20 mouse cellular contexts compared by ENCODE assay signal in the genomic region with DNA sequence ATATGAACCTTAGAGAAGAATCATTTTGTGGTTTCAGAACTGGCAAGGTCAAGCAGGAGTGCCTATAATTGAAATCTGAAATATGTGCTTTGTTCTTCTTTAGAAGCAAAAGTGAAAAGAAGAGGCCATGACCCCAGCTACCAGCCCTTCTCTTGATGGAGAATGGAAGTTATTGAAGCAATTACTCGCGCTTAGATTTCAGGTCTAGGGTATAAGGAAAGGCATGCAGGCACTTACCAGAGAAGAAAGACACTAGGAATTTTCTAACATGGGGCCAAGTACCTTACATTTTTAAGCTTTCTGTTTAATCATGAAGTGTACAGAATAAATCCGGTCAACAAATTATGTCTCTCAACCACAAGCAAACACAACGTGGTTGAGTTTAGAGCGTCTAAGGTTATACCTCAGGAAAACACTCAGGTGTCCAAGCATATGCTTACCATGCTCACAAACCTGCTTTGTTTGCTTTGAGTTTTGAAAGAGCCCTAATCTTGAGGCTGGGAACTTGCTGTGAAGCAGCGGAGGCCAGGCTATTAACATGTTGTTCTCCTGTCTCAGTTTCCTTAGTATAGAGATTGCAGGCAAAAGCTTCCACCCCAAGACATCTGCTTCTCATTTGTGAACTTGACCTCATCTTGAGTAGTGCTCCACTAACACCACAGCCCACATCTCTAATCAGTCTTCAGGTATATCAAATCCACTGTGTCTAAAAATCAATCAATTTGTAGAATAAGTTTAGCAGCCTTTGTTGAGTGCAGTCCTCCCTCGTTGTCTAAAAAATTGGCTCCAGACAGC.
DNase-seq lines count a peak whose midpoint lies in the region; ATAC-seq and TF ChIP-seq lines count a peak whose summit lies in the region.
"Had no signal": no experiment of that assay in that cellular context is flagged by ENCODE, and none has a peak within 500 bp of the region (broad histone marks: within the 10 kb centered on the region; RNA-seq: fewer than 3 reads in every experiment).

No protein-coding gene starts in this region.

- DNase-seq in lung, postnatal 0 days (ENCODE audit: low spot score) = peak; percentile 8
- DNase-seq in lung, adult 2 months = no peak
- peak; percentile 22 for DNase-seq in embryo, embryonic 11.5 days (ENCODE audit: low read depth, low spot score)
- no peak for DNase-seq in left cerebral cortex, adult 18-20 months (ENCODE audit: low spot score in 2 of 2)
- DNase-seq in thymus, postnatal 0 days (ENCODE audit: low spot score) = no peak
- no peak for DNase-seq in spleen, postnatal 14 days (ENCODE audit: low spot score in 2 of 2)
- DNase-seq: adrenal gland, adult 8-10 months; cerebellum, adult 9-11 months; heart, postnatal 10 days; lung, postnatal 10 days; right cerebral cortex, postnatal 14 days; thymus, adult 2 months had no signal

- no peak for TF ChIP-seq CTCF in lung, postnatal 0 days (IDR thresholded peaks at IDR 0.05)
- no peak for TF ChIP-seq CTCF in lung, adult 2 months (IDR thresholded peaks at IDR 0.05; ENCODE audit: insufficient read depth, low read length)
- no peak for TF ChIP-seq CTCF in embryonic fibroblast, embryonic 13.5 days (IDR thresholded peaks at IDR 0.05; ENCODE audit: borderline replicate concordance, insufficient read depth, low read length)

- no peak overlapping the region for H3K9ac ChIP-seq in lung, postnatal 0 days (replicated peaks; ENCODE audit: low read depth)
- H3K9ac ChIP-seq: hindbrain, embryonic 15.5 days; limb, embryonic 13.5 days; liver, embryonic 14.5 days had no signal

- H3K4me3 ChIP-seq in lung, postnatal 0 days (ENCODE audit: low read depth, low read length) = no peak overlapping the region
- no peak overlapping the region for H3K4me3 ChIP-seq in lung, adult 2 months (replicated peaks; ENCODE audit: extremely low read depth, low read depth, low read length)
- no peak overlapping the region for H3K4me3 ChIP-seq in embryonic fibroblast, embryonic 13.5 days (ENCODE audit: insufficient read depth, low read length)
- H3K4me3 ChIP-seq: hindbrain, embryonic 15.5 days; limb, embryonic 13.5 days had no signal

- H3K27ac ChIP-seq in lung, postnatal 0 days (ENCODE audit: low read length) = no peak overlapping the region
- peak overlapping the region; percentile 40; the same call in 1 of the 2 replicates for H3K27ac ChIP-seq in embryonic fibroblast, embryonic 13.5 days (ENCODE audit: insufficient read depth, low read length)
- H3K27ac ChIP-seq: hindbrain, embryonic 15.5 days; kidney, postnatal 0 days; limb, embryonic 13.5 days; liver, embryonic 14.5 days had no signal

- no peaks in the 10 kb centered on the region for H3K9me3 ChIP-seq in lung, postnatal 0 days (ENCODE audit: low read length)
- H3K9me3 ChIP-seq: hindbrain, embryonic 15.5 days; limb, embryonic 13.5 days had no signal

- TF ChIP-seq POLR2A in lung, adult 2 months (IDR thresholded peaks at IDR 0.05; ENCODE audit: borderline replicate concordance, extremely low read depth, low read depth, low read length) = no peak
- no peak for TF ChIP-seq POLR2A in embryonic fibroblast, embryonic 13.5 days (IDR thresholded peaks at IDR 0.05; ENCODE audit: low read depth, low read length)

- ATAC-seq in lung, postnatal 0 days = no peak
- ATAC-seq: intestine, embryonic 16.5 days; Patski had no signal

- no peaks in the 10 kb centered on the region for H3K36me3 ChIP-seq in lung, postnatal 0 days (ENCODE audit: insufficient read depth, low read length)
- H3K36me3 ChIP-seq: hindbrain, embryonic 15.5 days; limb, embryonic 13.5 days had no signal

- H3K27me3 ChIP-seq in lung, postnatal 0 days (replicated peaks; ENCODE audit: insufficient read depth, low read length) = no peaks in the 10 kb centered on the region
- H3K27me3 ChIP-seq: hindbrain, embryonic 15.5 days; limb, embryonic 13.5 days; Patski had no signal

- no peak overlapping the region for H3K4me2 ChIP-seq in lung, postnatal 0 days (replicated peaks; ENCODE audit: low read depth, low read length)
- H3K4me2 ChIP-seq: heart, embryonic 11.5 days; hindbrain, embryonic 15.5 days; limb, embryonic 13.5 days had no signal

- H3K4me1 ChIP-seq in lung, postnatal 0 days (ENCODE audit: insufficient read depth, low read depth, low read length) = no peaks in the 10 kb centered on the region
- no peaks in the 10 kb centered on the region for H3K4me1 ChIP-seq in lung, adult 2 months (ENCODE audit: control insufficient read depth, insufficient read depth, low read length)
- H3K4me1 ChIP-seq in embryonic fibroblast, embryonic 13.5 days (ENCODE audit: control insufficient read depth, insufficient read depth, low read length) = no peaks in the 10 kb centered on the region
- H3K4me1 ChIP-seq: hindbrain, embryonic 15.5 days; limb, embryonic 13.5 days had no signal

- WGBS in lung, postnatal 0 days = 53% methylated on average over 7 of the region's 7 CpGs
- whole genome bisulfite sequencing in lung, adult 2 months = 69% methylated on average over 7 of the region's 7 CpGs

- TF ChIP-seq EP300 in lung, postnatal 0 days (IDR thresholded peaks at IDR 0.05) = no peak

Comparison
In these comparisons a context has a peak if more than half of its experiments do, and no peak if none do; other contexts are left out.
1. DNase-seq: peak in lung, postnatal 0 days (single experiment) and embryo, embryonic 11.5 days (single experiment); none in lung, adult 2 months (single experiment), left cerebral cortex, adult 18-20 months (0 of 2), thymus, postnatal 0 days (single experiment) and spleen, postnatal 14 days (0 of 2).